Mouse (Mus musculus) right cerebral cortex, adult 18-20 months (tissue): ENCODE data around the gene Cdh18.
"Not testable (repeated sequence)": the region's sequence is repeated elsewhere in the genome, so short reads cannot be mapped to it uniquely, and the experiment has no call there.

Experiments used
- DNase-seq: peaks from one replicate; pipeline ENCODE4 v3.0.0; 2022; ENCODE audit warnings: mixed read lengths

Gene Cdh18

GRCm38 (mm10) chr15:23257751-23258440 lies 709.1 kb downstream of the Cdh18 start:
- no peak for DNase-seq

DNA sequence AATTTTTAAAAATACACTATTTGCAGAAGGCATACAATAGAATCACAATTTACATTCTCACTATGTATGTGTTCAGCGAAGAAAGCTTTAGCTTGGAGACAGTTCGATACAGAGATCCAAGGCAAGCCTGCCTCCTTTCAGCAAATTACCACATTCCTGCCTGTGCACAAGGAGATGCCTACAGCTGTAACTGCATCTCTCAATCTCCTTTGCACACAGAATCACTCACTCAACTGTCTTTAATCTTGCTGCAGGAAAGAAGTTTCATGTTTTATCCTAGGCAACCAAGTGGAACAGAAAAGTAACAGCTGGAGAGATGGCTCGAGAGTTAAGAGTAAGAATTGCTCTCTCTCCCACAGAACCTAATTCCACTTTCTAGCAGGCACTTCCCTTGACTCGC lies 729.6 kb downstream of the Cdh18 start:
- no peak for DNase-seq

DNA sequence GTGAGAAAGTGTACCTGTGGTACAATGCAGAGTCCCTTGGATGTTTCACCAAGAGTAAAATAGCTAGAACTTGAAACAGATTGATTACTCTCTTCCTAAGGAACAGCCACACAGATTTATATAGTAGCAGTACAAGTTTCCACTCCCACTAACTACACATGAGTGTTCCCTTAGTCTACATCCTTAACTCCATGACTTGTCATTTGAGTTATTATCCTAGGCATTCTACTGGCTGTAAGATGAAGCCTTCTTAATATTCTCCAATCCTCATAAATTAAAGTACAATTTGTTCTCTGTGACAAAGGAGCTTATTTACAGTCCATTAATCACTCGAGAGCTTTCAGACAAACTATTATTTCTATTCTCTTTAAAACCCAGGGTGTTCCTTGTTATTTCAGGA lies 756.2 kb downstream of the Cdh18 start:
- no peak for DNase-seq

GRCm38 (mm10) chr15:23316766-23317165 lies 767.9 kb downstream of the Cdh18 start:
- DNase-seq, result no peak

- no peak for DNase-seq
Observed at GRCm38 (mm10) chr15:23317409-23317808, 768.6 kb downstream of the Cdh18 start.

DNA sequence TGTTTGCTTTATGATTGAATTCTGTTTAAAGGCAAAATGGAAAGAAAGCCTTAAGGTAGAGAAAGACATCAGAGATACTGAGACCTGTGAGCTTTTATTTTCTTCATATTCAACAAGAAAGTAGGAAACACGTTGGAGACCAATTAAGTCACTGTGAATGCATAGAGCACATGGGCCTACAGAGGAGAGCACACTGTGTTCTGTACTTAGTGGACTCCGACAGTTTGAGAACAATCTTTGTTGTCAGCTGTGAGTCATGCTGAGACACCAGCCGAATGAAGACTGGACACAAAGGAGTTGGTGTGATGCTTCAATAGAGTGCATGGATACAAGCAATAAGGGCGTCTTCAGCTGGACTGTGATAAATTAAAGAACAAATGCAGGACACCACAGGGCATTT lies 791.5 kb downstream of the Cdh18 start:
- DNase-seq, result not testable (repeated sequence)

DNA sequence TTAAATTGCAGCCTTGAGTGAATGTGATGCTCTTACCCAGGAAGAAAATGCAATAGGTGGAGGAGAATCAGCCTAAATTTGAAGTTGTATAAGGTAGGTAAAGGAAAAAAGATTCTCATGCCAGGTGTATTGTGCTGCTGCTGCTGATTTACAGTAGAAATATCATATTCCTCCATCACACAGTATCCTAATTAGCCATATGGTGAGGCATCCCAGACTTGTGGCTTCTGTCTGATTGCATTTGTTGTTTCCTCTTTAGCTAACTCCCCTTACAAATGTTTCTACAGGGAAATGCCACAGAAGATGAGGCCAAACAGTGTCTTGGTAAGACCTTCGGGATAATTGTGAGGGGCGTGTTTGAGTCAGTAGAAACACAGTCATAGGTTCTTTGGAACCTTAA lies 802.3 kb downstream of the Cdh18 start:
- no peak for DNase-seq

- no peak for DNase-seq
Observed at GRCm38 (mm10) chr15:23366325-23366724, 817.5 kb downstream of the Cdh18 start.

DNA sequence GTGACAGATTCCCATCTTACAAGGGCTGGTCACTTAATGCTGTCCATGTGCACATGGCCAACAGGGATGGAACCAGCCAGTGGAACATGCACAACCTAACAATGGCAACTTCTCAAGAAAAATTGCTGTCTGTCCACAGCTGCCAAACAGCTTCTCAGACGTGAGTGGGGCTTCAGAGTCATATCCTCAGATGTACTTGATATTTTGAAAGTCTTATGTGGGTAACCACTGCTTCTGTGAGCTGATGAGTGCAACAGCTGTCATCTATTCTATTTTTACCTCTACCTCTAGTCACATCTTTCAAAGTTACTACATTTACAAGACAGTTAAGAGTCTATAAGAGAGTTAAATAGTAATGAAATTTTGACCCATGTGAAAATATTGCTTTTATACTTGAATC lies 818.9 kb downstream of the Cdh18 start:
- no peak for DNase-seq

GRCm38 (mm10) chr15:23378016-23378750 lies 829.4 kb downstream of the Cdh18 start:
- DNase-seq, result peak; percentile 17

GRCm38 (mm10) chr15:23385816-23386215 lies 837.0 kb downstream of the Cdh18 start:
- no peak for DNase-seq

GRCm38 (mm10) chr15:23396646-23397045 lies 847.8 kb downstream of the Cdh18 start:
- no peak for DNase-seq

DNA sequence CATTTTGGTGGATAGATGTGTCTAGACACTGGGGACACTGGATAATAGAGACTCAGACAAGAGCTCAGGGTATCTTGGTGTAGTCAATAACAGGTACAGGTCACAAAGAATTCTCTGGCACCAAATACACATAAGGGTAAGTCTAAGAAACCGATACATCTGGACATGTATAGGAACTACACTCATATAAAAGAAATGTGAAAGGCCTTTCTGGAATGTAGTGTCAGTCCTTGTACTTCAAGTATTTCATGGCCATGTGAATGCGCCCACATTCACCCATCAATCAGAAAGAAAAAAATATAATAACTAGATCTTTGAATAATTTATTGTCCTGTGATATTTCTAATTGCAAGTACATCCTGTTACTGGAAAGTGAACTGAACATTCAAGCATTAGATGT lies 855.0 kb downstream of the Cdh18 start:
- no peak for DNase-seq

DNA sequence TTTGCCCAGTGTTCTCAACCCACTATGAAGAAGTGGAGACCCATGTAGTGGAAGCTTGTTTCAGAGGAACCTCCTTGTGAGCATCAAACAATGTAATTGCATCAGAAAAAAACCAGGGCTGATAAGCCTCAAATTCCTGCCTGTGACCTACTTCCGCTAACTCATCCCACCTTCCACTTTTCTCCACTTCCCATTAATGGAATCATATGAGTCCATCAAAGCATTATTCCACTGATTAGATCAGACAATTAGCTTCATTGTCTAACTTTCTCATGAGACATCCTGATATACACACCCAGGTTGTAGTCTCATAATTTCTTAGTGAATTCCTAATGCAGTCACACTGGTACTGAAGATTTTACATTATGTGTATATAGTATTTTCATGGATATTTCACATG lies 859.4 kb downstream of the Cdh18 start:
- DNase-seq, result no peak

GRCm38 (mm10) chr15:23416450-23417080 lies 867.7 kb downstream of the Cdh18 start:
- peak; percentile 56 for DNase-seq

DNA sequence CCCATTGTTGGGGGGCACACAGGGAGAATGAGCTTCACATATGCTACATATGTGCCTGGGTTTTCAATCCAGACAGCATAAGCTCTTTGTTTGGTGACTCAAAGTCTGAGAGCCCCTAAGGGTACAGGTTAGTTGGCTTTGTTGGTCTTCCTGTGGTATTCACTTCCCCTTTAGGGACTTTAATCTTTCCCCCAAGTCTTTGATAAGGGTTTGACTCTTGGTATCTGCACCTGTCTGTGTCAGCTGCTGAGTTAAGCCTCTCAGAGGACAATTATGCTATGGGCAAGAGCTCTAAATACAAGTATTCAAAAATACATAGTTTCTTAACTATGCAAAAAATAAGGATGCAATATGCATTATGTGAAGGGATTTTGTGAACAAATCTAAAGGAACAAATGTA lies 869.3 kb downstream of the Cdh18 start:
- no peak for DNase-seq

GRCm38 (mm10) chr15:23420010-23420409 lies 871.2 kb downstream of the Cdh18 start:
- peak; percentile 25 for DNase-seq

- DNase-seq, result no peak
Observed at GRCm38 (mm10) chr15:23430021-23430420, 881.2 kb downstream of the Cdh18 start.

- no peak for DNase-seq
Observed at GRCm38 (mm10) chr15:23448542-23448941, 899.7 kb downstream of the Cdh18 start.

DNA sequence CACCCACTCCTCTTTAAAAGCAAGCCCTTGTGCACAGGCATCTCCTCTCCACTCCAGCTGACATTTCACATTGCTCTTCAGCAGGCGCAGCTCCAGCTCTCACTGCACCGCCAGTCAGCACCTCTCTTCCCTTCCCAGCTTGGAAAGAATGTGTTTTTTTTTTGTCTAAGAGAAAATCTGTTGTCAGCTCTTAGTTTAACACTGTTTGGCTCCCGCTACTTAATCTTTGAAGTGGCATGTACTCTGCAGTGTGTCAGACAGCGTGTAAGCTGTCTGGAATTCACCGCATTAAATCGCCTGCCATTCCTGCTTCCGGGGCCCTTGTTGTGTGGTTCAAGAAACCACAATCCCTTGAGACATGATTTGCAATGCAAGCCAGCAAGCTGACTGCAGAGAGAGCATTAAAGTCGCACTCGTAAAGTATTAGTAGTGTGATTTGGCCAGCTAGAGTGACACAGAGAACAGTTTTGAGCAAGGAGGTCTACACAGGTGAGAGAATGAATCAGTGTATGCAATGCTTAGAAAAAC lies 903.3 kb downstream of the Cdh18 start:
- peak; percentile 22 for DNase-seq

DNA sequence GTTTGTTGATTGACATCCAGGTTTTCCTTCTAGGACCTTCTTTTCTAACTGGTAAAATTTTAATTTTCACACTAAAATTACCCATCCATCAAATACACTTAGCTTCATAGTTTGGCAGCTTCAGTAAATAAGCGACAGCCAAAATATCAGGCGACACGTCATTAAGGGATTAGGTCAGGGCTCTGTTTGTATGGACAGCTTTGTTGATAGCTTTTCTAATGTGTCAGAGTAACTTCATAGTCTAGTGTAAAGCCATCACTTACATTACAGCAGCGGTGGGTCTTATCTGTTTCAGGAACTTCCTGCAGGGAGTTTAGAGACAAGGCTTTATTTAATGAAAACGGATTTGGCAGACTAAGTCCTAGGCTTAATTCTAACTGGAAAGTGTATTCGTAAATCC lies 904.5 kb downstream of the Cdh18 start:
- DNase-seq, result no peak

DNA sequence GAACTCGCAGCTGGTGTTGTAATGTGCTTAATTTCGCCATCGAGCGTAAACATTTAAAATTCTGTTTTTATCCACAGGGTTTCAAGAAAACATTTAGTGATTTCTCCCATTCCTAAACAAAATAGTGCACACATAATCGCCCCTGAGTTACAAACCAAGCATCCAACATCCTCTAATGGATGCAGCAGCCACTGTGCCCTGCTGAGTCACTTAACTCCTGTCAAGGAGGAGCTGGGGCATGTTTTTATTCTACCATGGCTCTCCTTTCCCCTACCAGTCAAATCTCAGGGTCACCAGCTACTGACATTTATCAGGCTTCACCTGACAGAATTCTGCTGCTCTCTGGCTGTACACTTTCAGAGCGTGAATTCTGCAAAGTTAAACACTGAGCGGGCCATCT lies 906.5 kb downstream of the Cdh18 start:
- DNase-seq, result no peak

DNA sequence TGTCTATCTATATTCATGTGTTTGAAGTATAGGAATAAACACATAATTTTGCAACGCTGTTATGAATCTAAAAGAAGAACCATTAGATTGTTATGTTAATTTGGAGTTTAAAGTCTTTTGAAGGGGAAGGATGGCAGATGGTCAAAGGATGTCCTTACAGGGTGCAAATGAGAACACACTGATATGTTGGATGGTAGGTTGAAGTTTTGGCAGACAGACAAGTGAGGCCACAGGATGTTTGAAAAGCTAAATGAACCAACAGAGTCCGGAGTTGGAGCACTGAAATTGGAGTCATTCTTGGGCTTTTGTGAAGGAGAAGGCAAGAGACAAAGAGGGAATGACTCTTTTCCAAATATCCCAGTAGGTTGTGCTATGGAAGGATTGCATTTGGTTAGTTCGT lies 908.6 kb downstream of the Cdh18 start:
- no peak for DNase-seq
